Mouse (Mus musculus) hindbrain, postnatal 0 days (tissue): ENCODE measurements at regions not wholly inside any gene's neighbourhood (a gene's known extent, or its start where the extent isn't known, plus 50 kb on each side); places are given as distances from the start of the nearest gene placed in this dataset.

ENCODE experiments used
- ATAC-seq: fragments of 200-750 bp; cut with Nextera tagmentation; 2 replicates; pipeline ENCODE4 v1.8.0; 2017; ENCODE audit warnings: mild to moderate bottlenecking, moderate TSS enrichment, moderate library complexity
- DNase-seq: peaks from one replicate; pipeline ENCODE4 v3.0.0-alpha.2; 2015; ENCODE audit warnings: low spot score
- H3K27ac ChIP-seq: fragments of 300-500 bp; sonication (generic); 2 replicates; pipeline ENCODE4 v1.5.1; 2014; ENCODE audit warnings: mild to moderate bottlenecking
- H3K27me3 ChIP-seq: fragments of 300-500 bp; sonication (generic); 2 replicates; pipeline ENCODE4 v1.6.1; 2014; ENCODE audit warnings: low read length, mixed read lengths; ENCODE audit not compliant: insufficient read depth
- H3K36me3 ChIP-seq: fragments of 300-500 bp; sonication (generic); 2 replicates; pipeline ENCODE4 v1.6.1; 2014; ENCODE audit warnings: low read length, mixed read lengths; ENCODE audit not compliant: insufficient read depth
- H3K4me1 ChIP-seq: fragments of 300-500 bp; sonication (generic); 2 replicates; pipeline ENCODE4 v1.6.1; 2014; ENCODE audit warnings: antibody characterized with exemption, low read length, mixed read lengths; ENCODE audit not compliant: insufficient read depth
- H3K4me2 ChIP-seq: fragments of 300-500 bp; sonication (generic); 2 replicates; pipeline ENCODE4 v1.6.1; 2014; ENCODE audit warnings: low read depth, mild to moderate bottlenecking, low read length, moderate library complexity, mixed read lengths
- H3K4me3 ChIP-seq: fragments of 300-500 bp; sonication (generic); 2 replicates; pipeline ENCODE4 v1.5.1; 2014; ENCODE audit warnings: low read length
- H3K9ac ChIP-seq: fragments of 300-500 bp; sonication (generic); replicated peaks from 2 replicates; pipeline ENCODE4 v1.6.1; 2014; ENCODE audit warnings: mild to moderate bottlenecking, low read length, moderate library complexity, mixed read lengths
- H3K9me3 ChIP-seq: fragments of 300-500 bp; sonication (generic); 2 replicates; pipeline ENCODE4 v1.6.1; 2016; ENCODE audit warnings: low read length, mixed read lengths
- CTCF ChIP-seq: IDR thresholded peaks from 2 replicates; pipeline ENCODE4 v1.5.1; 2016; ENCODE audit warnings: antibody characterized with exemption, control low read depth, low read depth
- WGBS: fragments of 180-500 bp; shearing (Covaris S2); extraction: QIAGEN DNeasy Blood & Tissue Kit; methylation state at CpG from one replicate; pipeline ENCODE4 v1.1.7; 2014; 5-methylcytosine and 5-hydroxymethylcytosine counted together

DNA sequence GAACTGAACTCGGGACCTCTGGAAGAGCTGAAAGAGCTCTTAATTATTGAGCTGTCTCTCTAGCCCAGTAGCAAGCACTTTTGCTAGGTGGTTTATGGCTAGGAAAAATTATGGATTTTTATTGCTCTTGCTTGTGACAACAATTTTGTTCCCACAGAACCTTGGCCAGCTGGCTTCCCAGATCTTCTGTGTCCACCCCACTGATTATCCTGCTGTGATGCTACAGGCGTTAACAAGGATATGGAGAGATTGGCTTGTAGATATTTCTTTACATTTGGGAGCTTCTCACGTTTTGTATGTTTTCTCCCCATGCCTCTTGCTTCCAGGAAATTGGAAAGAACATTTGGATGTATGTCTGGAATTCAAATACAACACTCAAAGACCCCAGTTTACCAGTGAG is 1008.6 kb downstream of the Synb start:
- Histone ChIP-seq H3K4me1 (no peaks in the 10 kb centered on the region), H3K36me3 (no peaks in the 10 kb centered on the region), H3K9ac (no peak overlapping the region), H3K27me3 (no peaks in the 10 kb centered on the region), H3K4me3 (no peak overlapping the region), H3K9me3 (no peaks in the 10 kb centered on the region), H3K27ac (no peak overlapping the region), H3K4me2 (no peak overlapping the region)
- ATAC-seq (no peak), DNase-seq (no peak)
- no peak for TF ChIP-seq CTCF
- 74% methylated on average over 3 of the region's 3 CpGs for WGBS

DNA sequence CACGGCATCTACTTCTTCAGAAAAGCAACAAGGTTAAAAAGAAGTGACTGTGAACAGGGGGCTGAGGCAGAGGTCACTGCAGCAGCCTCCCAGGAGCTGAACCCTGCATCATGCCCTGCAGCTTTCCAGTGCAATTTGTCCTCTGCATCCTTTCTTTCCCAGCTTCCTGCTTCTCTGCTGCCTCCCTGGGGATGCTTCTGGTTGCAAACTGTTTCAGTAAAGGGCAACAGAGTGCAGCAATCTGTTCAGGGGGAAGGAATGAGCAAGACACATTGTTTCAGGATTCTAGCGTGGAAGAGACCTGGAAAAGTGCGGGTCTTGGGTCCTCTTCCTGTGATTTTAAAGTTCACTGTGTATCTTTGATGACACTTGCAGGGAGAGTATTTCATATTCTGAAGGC is 1032.7 kb downstream of the Synb start:
- Histone ChIP-seq H3K27me3 (no peaks in the 10 kb centered on the region), H3K36me3 (no peaks in the 10 kb centered on the region), H3K4me1 (no peaks in the 10 kb centered on the region), H3K9me3 (no peaks in the 10 kb centered on the region), H3K27ac (no peak overlapping the region), H3K4me3 (no peak overlapping the region), H3K4me2 (no peak overlapping the region), H3K9ac (no peak overlapping the region)
- 59% methylated on average over 3 of the region's 3 CpGs for WGBS
- no peak for ATAC-seq
- no peak for TF ChIP-seq CTCF
- DNase-seq = peak; percentile 32

- no peaks in the 10 kb centered on the region for H3K9me3 ChIP-seq
- 94% methylated on average over 2 of the region's 2 CpGs for WGBS
- no peak overlapping the region for H3K4me2 ChIP-seq
- DNase-seq (no peak), ATAC-seq (no peak)
- no peaks in the 10 kb centered on the region for H3K4me1 ChIP-seq
- no peak for TF ChIP-seq CTCF
- H3K36me3 ChIP-seq = no peaks in the 10 kb centered on the region
- H3K27ac ChIP-seq = no peak overlapping the region
- no peak overlapping the region for H3K9ac ChIP-seq
- H3K4me3 ChIP-seq = no peak overlapping the region
- no peaks in the 10 kb centered on the region for H3K27me3 ChIP-seq
These were observed 1047.1 kb downstream of the Synb start for GRCm38 (mm10) chr14:68246966-68247365.

GRCm38 (mm10) chr14:68240146-68240545 is 1054.0 kb downstream of the Synb start:
- H3K4me3 ChIP-seq = no peak overlapping the region
- TF ChIP-seq CTCF = no peak

GRCm38 (mm10) chr14:68224152-68224551 is 1069.9 kb downstream of the Synb start:
- no peaks in the 10 kb centered on the region for H3K4me1 ChIP-seq
- H3K4me2 ChIP-seq = no peak overlapping the region
- WGBS = 74% methylated on average over 3 of the region's 3 CpGs
- ATAC-seq = no peak
- H3K27ac ChIP-seq = no peak overlapping the region
- DNase-seq = no peak
- TF ChIP-seq CTCF = no peak
- H3K27me3 ChIP-seq = no peaks in the 10 kb centered on the region
- no peak overlapping the region for H3K9ac ChIP-seq
- no peaks in the 10 kb centered on the region for H3K9me3 ChIP-seq
- no peaks in the 10 kb centered on the region for H3K36me3 ChIP-seq
- H3K4me3 ChIP-seq = no peak overlapping the region

More at GRCm38 (mm10) chr14:68240146-68240545, 1054.0 kb downstream of the Synb start:
- DNase-seq (no peak), ATAC-seq (no peak)
- H3K4me2 ChIP-seq = no peak overlapping the region
- no peak overlapping the region for H3K9ac ChIP-seq
- H3K27me3 ChIP-seq = no peaks in the 10 kb centered on the region
- no peaks in the 10 kb centered on the region for H3K4me1 ChIP-seq
- H3K36me3 ChIP-seq = no peaks in the 10 kb centered on the region
- H3K9me3 ChIP-seq = no peaks in the 10 kb centered on the region
- WGBS = 48% methylated on average over 7 of the region's 7 CpGs
- no peak overlapping the region for H3K27ac ChIP-seq

DNA sequence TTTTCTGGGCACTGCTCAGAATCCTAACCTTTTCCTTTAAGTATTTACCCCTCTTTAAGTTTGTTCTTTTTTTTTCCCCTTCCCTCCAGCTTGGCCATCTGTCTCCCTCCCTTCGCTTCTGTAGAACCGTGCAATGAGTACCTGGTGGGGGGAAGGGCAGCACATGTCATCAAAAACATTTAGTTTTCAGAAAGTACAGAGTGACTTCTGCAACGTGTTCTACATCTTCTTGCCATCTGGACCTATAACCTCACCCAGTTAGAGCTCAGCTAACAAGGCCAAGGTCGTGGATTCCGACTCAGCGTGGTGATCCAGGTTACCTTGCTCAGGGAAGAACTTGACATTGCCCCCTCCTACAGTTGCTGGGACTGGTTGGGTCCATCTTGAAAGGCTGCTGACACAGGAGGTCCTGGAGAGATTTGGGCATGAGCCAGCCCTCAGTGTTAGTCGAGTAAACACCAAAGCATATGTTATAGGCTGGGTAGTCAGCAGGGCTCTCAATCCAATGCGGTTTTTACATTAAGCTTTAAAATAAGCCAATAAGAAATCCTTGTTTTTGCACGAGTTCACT is 1075.0 kb downstream of the Synb start:
- H3K27me3 ChIP-seq = no peaks in the 10 kb centered on the region
- no peak overlapping the region for H3K4me3 ChIP-seq
- 0 out of 2 replicates have a peak overlapping the region, but pooled peaks have one; percentile 5 for H3K27ac ChIP-seq
- no peak overlapping the region for H3K9ac ChIP-seq
- H3K4me1 ChIP-seq = no peaks in the 10 kb centered on the region
- DNase-seq = peak; percentile 59
- H3K4me2 ChIP-seq = no peak overlapping the region
- 60% methylated on average over 9 of the region's 9 CpGs for WGBS
- no peak for TF ChIP-seq CTCF
- no peaks in the 10 kb centered on the region for H3K36me3 ChIP-seq
- no peaks in the 10 kb centered on the region for H3K9me3 ChIP-seq
- peak; percentile 40; the same call in 1 of the 2 replicates for ATAC-seq

DNA sequence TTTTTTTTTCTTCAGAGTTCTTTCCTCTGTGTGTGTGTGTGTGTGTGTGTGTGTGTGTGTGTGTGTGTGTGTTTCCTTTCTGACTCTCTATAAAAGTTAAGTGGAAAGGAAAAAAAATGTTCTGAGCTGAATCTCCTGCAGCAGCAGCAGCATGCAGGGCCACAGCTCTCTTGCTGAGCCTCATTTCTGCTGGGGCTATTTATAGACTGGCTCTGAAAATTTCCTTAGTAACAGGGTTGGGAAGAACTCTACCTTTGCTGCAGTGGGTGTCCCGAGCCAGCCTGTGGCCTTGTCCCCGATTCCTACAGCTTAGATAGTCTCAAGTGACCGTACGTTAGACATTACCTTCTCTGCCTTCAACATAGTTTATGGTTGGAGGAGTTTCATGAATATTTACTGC is 1075.6 kb downstream of the Synb start:
- Histone ChIP-seq H3K27ac (0 out of 2 replicates have a peak overlapping the region, but pooled peaks have one; percentile 5), H3K4me2 (no peak overlapping the region), H3K4me1 (no peaks in the 10 kb centered on the region), H3K9ac (no peak overlapping the region), H3K36me3 (no peaks in the 10 kb centered on the region), H3K27me3 (no peaks in the 10 kb centered on the region), H3K4me3 (no peak overlapping the region), H3K9me3 (no peaks in the 10 kb centered on the region)
- TF ChIP-seq CTCF = no peak
- ATAC-seq = peak; percentile 61; the same call in 1 of the 2 replicates
- peak; percentile 49 for DNase-seq
- 50% methylated on average over 4 of the region's 4 CpGs for WGBS
